Mouse (Mus musculus) lung, postnatal 0 days (tissue): Measurements from ENCODE around the gene Fam166a.
"Not testable (repeated sequence)": the region's sequence is repeated elsewhere in the genome, so short reads cannot be mapped to it uniquely, and the experiment has no call there.

Source experiments
- CTCF ChIP-seq: IDR thresholded peaks from 2 replicates; pipeline ENCODE4 v1.5.1; 2016; ENCODE audit warnings: antibody characterized with exemption, mild to moderate bottlenecking
- EP300 ChIP-seq: IDR thresholded peaks from 2 replicates; pipeline ENCODE4 v1.6.1; 2016; ENCODE audit warnings: antibody characterized with exemption, mild to moderate bottlenecking, control low read depth

GRCm38 (mm10) chr2:25257250-25257649 is 38.7 kb downstream of the Fam166a start:
- TF ChIP-seq CTCF, EP300: not testable (repeated sequence)
